Comparison of ENCODE assay signal across 16 mouse cellular contexts in the genomic region with DNA sequence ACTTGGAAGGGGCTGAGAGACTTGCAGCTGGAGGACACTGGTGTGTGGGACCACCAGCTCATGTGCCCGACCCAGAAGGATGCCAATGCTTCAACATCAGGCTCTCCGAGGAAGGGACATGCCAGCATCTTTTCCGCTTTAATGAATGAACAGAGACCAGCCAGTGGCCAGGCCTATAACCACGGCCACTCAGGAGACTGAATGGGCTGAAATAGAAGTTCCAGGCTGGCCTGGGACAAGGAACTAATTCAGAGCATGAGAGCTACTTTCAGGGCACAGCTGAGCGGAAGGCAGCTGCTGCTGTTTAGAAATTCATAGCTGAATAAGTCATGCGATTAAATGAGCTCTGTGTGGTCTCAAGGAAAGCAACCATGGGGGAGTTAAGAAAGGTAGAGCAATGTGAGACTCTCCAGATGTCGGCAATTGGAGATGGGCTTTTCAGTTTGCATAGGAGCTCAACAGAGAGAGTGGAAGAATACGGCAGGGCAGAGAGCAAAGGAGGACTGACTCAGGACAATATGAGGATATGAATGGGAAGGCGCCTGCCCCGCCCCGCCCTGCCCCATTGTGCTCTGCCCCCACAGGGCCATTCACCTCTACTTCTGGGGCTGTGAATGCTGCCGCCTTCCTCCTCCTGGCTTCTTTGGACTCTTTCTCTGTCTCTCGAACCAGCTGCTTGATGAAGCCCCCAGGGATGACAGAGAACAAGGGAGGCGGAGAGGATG. TPM values are rescaled to one million over a fixed set of nuclear protein-coding genes. Genes with fewer than 3 reads are reported as not detected.
DNase-seq lines count a peak whose midpoint lies in the region; ATAC-seq lines count a peak whose summit lies in the region.
"Had no signal": no experiment of that assay in that cellular context is flagged by ENCODE, and none has a peak within 500 bp of the region (broad histone marks: within the 10 kb centered on the region; RNA-seq: fewer than 3 reads in every experiment).

No protein-coding gene starts in this region.

- no peaks in the 10 kb centered on the region for H3K36me3 ChIP-seq in hindbrain, embryonic 10.5 days
- no peaks in the 10 kb centered on the region for H3K36me3 ChIP-seq in hindbrain, embryonic 14.5 days (replicated peaks; ENCODE audit: control insufficient read depth, insufficient read depth)
- H3K36me3 ChIP-seq in neural tube, embryonic 13.5 days = no peaks in the 10 kb centered on the region
- H3K36me3 ChIP-seq in embryonic facial prominence, embryonic 15.5 days = no peaks in the 10 kb centered on the region
- H3K36me3 ChIP-seq in midbrain, embryonic 14.5 days (ENCODE audit: control insufficient read depth, insufficient read depth, low read length) = no peaks in the 10 kb centered on the region
- H3K36me3 ChIP-seq: limb, embryonic 15.5 days had no signal

- DNase-seq in hindbrain, embryonic 10.5 days (ENCODE audit: low spot score) = peak; percentile 34
- DNase-seq in hindbrain, embryonic 14.5 days (ENCODE audit: low spot score) = no peak
- DNase-seq in neural tube, embryonic 10.5 days (ENCODE audit: extremely low spot score, low spot score) = no peak
- peak; percentile 28 for DNase-seq in midbrain, embryonic 14.5 days
- no peak for DNase-seq in adrenal gland, adult 18-20 months (ENCODE audit: low spot score in 2 of 2)
- DNase-seq in heart, postnatal 25 days (ENCODE audit: low spot score) = no peak
- DNase-seq: gastrocnemius, postnatal 36 days; right cerebral cortex, postnatal 4 days; thymus, adult 18-20 months had no signal

- intact Hi-C loops in heart, postnatal 25 days (cut with DNase I) = no loop called here

- no peak overlapping the region for H3K4me2 ChIP-seq in hindbrain, embryonic 14.5 days (replicated peaks)
- H3K4me2 ChIP-seq in neural tube, embryonic 13.5 days = no peak overlapping the region
- no peak overlapping the region for H3K4me2 ChIP-seq in embryonic facial prominence, embryonic 15.5 days (replicated peaks)
- H3K4me2 ChIP-seq in midbrain, embryonic 14.5 days (ENCODE audit: low read length) = no peak overlapping the region
- H3K4me2 ChIP-seq: heart, embryonic 13.5 days; limb, embryonic 15.5 days had no signal

- peaks cover 60% of the 10 kb centered on the region for H3K27me3 ChIP-seq in hindbrain, embryonic 10.5 days (ENCODE audit: insufficient read depth, poor library complexity, severe bottlenecking)
- no peaks in the 10 kb centered on the region for H3K27me3 ChIP-seq in hindbrain, embryonic 14.5 days (ENCODE audit: control insufficient read depth, insufficient read depth, low read length)
- peaks cover 19% of the 10 kb centered on the region for H3K27me3 ChIP-seq in neural tube, embryonic 13.5 days
- H3K27me3 ChIP-seq in embryonic facial prominence, embryonic 15.5 days = peaks cover 9% of the 10 kb centered on the region; the same call in 1 of the 2 replicates
- H3K27me3 ChIP-seq in midbrain, embryonic 14.5 days (ENCODE audit: control insufficient read depth, insufficient read depth, low read length) = no peaks in the 10 kb centered on the region
- H3K27me3 ChIP-seq: heart, embryonic 13.5 days had no signal

- WGBS in hindbrain, embryonic 10.5 days = 50% methylated on average over 14 of the region's 14 CpGs
- 36% methylated on average over 14 of the region's 14 CpGs for WGBS in hindbrain, embryonic 14.5 days
- WGBS in neural tube, embryonic 13.5 days = 34% methylated on average over 13 of the region's 14 CpGs
- 41% methylated on average over 14 of the region's 14 CpGs for WGBS in embryonic facial prominence, embryonic 15.5 days
- WGBS in midbrain, embryonic 14.5 days = 42% methylated on average over 14 of the region's 14 CpGs

- H3K9me3 ChIP-seq in hindbrain, embryonic 10.5 days = no peaks in the 10 kb centered on the region
- H3K9me3 ChIP-seq in hindbrain, embryonic 14.5 days (ENCODE audit: control insufficient read depth, low read length) = no peaks in the 10 kb centered on the region
- no peaks in the 10 kb centered on the region for H3K9me3 ChIP-seq in neural tube, embryonic 13.5 days
- H3K9me3 ChIP-seq in embryonic facial prominence, embryonic 15.5 days (replicated peaks) = no peaks in the 10 kb centered on the region
- no peaks in the 10 kb centered on the region for H3K9me3 ChIP-seq in midbrain, embryonic 14.5 days (ENCODE audit: control insufficient read depth, low read length)
- H3K9me3 ChIP-seq: heart, embryonic 13.5 days; limb, embryonic 15.5 days had no signal

- peaks cover 31% of the 10 kb centered on the region for H3K4me1 ChIP-seq in hindbrain, embryonic 10.5 days (replicated peaks)
- H3K4me1 ChIP-seq in hindbrain, embryonic 14.5 days (replicated peaks; ENCODE audit: control insufficient read depth, insufficient read depth, low read length) = no peaks in the 10 kb centered on the region
- peaks cover 9% of the 10 kb centered on the region; the same call in 1 of the 2 replicates for H3K4me1 ChIP-seq in neural tube, embryonic 13.5 days (replicated peaks)
- peaks cover 28% of the 10 kb centered on the region for H3K4me1 ChIP-seq in embryonic facial prominence, embryonic 15.5 days
- no peaks in the 10 kb centered on the region for H3K4me1 ChIP-seq in midbrain, embryonic 14.5 days (ENCODE audit: control insufficient read depth, insufficient read depth, low read length)

- peak overlapping the region; percentile 41 for H3K27ac ChIP-seq in hindbrain, embryonic 10.5 days
- H3K27ac ChIP-seq in hindbrain, embryonic 14.5 days = no peak overlapping the region
- 0 out of 2 replicates have a peak overlapping the region, but pooled peaks have one; percentile 1 for H3K27ac ChIP-seq in neural tube, embryonic 13.5 days (replicated peaks)
- peak overlapping the region; percentile 28; the same call in 1 of the 2 replicates for H3K27ac ChIP-seq in embryonic facial prominence, embryonic 15.5 days (replicated peaks)
- no peak overlapping the region for H3K27ac ChIP-seq in midbrain, embryonic 14.5 days (replicated peaks; ENCODE audit: low read depth, low read length)
- H3K27ac ChIP-seq: heart, embryonic 13.5 days; kidney, postnatal 0 days; limb, embryonic 15.5 days had no signal

- no peak overlapping the region for H3K9ac ChIP-seq in hindbrain, embryonic 14.5 days
- no peak overlapping the region for H3K9ac ChIP-seq in neural tube, embryonic 13.5 days
- H3K9ac ChIP-seq in embryonic facial prominence, embryonic 15.5 days = no peak overlapping the region
- no peak overlapping the region for H3K9ac ChIP-seq in midbrain, embryonic 14.5 days (replicated peaks; ENCODE audit: low read length)
- H3K9ac ChIP-seq: heart, embryonic 13.5 days; limb, embryonic 15.5 days had no signal

- no peak overlapping the region for H3K4me3 ChIP-seq in hindbrain, embryonic 10.5 days
- no peak overlapping the region for H3K4me3 ChIP-seq in hindbrain, embryonic 14.5 days (replicated peaks; ENCODE audit: low read length)
- H3K4me3 ChIP-seq in neural tube, embryonic 13.5 days = no peak overlapping the region
- H3K4me3 ChIP-seq in embryonic facial prominence, embryonic 15.5 days (replicated peaks) = no peak overlapping the region
- no peak overlapping the region for H3K4me3 ChIP-seq in midbrain, embryonic 14.5 days (replicated peaks; ENCODE audit: low read depth, low read length)
- H3K4me3 ChIP-seq: erythroblast, embryonic 14.5 days; heart, embryonic 13.5 days; limb, embryonic 15.5 days had no signal

- ATAC-seq in hindbrain, embryonic 14.5 days (ENCODE audit: low FRiP score) = no peak
- ATAC-seq in neural tube, embryonic 13.5 days (ENCODE audit: low read depth) = no peak
- peak; percentile 25; the same call in 1 of the 2 replicates for ATAC-seq in embryonic facial prominence, embryonic 15.5 days (ENCODE audit: insufficient number of reproducible peaks, low FRiP score, low TSS enrichment, low read depth)
- ATAC-seq in midbrain, embryonic 14.5 days (ENCODE audit: low FRiP score, low TSS enrichment) = no peak

RNA-seq across cellular contexts. Expression of gene Myo18b, which starts 18.6 kb away (rescaled TPM):
- 0.30 and 0.65 TPM in 2 replicates for polyA plus RNA-seq in hindbrain, embryonic 10.5 days (2016; fragmentation: Nextera tagmentation; extraction: Ambion mirVana)
- polyA plus RNA-seq in hindbrain, embryonic 14.5 days (2014; fragmentation: Nextera tagmentation; extraction: Ambion mirVana) = 1.1 and 1.4 TPM in 2 replicates
- polyA plus RNA-seq in neural tube, embryonic 13.5 days (2015; fragmentation: Nextera tagmentation; extraction: Ambion mirVana) = 1.4 and 1.5 TPM in 2 replicates
- 2.6 and 4.4 TPM in 2 replicates for polyA plus RNA-seq in embryonic facial prominence, embryonic 15.5 days (2015; fragmentation: Nextera tagmentation; extraction: Ambion mirVana)
- 0.87 and 1.4 TPM in 2 replicates for polyA plus RNA-seq in midbrain, embryonic 14.5 days (2014; fragmentation: Nextera tagmentation; extraction: Ambion mirVana)
- under 1 TPM; 0.07 to 0.45 TPM for total RNA-seq in adrenal gland, adult 18-20 months (2021)
- total RNA-seq in heart, postnatal 25 days (2021) = 100 to 1,000 TPM; 253 to 259 TPM
- total RNA-seq: MEL had no signal
- polyA plus RNA-seq: erythroblast, embryonic 14.5 days had no signal

Comparison
In these comparisons a context has a peak if more than half of its experiments do, and no peak if none do; other contexts are left out.
1. DNase-seq: peak in hindbrain, embryonic 10.5 days (single experiment) and midbrain, embryonic 14.5 days (single experiment); none in hindbrain, embryonic 14.5 days (single experiment), neural tube, embryonic 10.5 days (single experiment), adrenal gland, adult 18-20 months (0 of 2) and heart, postnatal 25 days (single experiment).
2. H3K27ac ChIP-seq: peak in hindbrain, embryonic 10.5 days (single experiment), neural tube, embryonic 13.5 days (single experiment) and embryonic facial prominence, embryonic 15.5 days (single experiment); none in hindbrain, embryonic 14.5 days (single experiment) and midbrain, embryonic 14.5 days (single experiment).